In the genomic region with DNA sequence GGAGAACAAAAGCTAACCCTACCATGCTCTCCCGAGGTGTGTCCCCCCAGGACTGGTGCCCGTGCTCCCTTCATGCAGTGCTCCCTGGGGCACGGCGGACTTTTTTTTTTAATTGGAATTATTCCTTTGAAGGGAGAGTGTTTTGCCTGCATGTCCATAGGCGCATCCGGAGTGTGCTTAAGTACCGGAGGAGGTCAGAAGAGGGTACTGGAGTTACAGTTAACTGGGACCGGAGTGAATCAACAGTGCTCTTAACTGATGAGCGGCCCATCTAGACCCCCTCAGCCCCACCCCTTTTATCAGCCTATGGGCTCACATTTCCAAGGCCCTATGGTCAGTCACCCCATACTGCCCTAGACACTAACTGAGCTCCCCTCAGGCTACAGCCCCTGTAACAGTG, we compare ENCODE assay signal across 9 mouse cellular contexts. TPM values are rescaled to one million over a fixed set of nuclear protein-coding genes. Genes with fewer than 3 reads are reported as not detected.
DNase-seq lines count a peak whose midpoint lies in the region; ATAC-seq and TF ChIP-seq lines count a peak whose summit lies in the region.
"Had no signal": no experiment of that assay in that cellular context is flagged by ENCODE, and none has a peak within 500 bp of the region (broad histone marks: within the 10 kb centered on the region; RNA-seq: fewer than 3 reads in every experiment).

No protein-coding gene starts in this region.

- H3K4me3 ChIP-seq in heart, embryonic 16.5 days (ENCODE audit: low read length), result peak overlapping the region; percentile 23
- no peak overlapping the region for H3K4me3 ChIP-seq in thymus, adult 2 months (ENCODE audit: control insufficient read depth, insufficient read depth, low read length)
- no peak overlapping the region for H3K4me3 ChIP-seq in liver, embryonic 13.5 days (replicated peaks)

- no peaks in the 10 kb centered on the region for H3K27me3 ChIP-seq in heart, embryonic 16.5 days (ENCODE audit: control insufficient read depth, insufficient read depth, low read length)
- H3K27me3 ChIP-seq in thymus, adult 2 months (ENCODE audit: control insufficient read depth, insufficient read depth, low read length), result no peaks in the 10 kb centered on the region
- no peaks in the 10 kb centered on the region for H3K27me3 ChIP-seq in liver, embryonic 13.5 days

- no peaks in the 10 kb centered on the region for H3K9me3 ChIP-seq in heart, embryonic 16.5 days (replicated peaks; ENCODE audit: control insufficient read depth, low read length)
- no peaks in the 10 kb centered on the region for H3K9me3 ChIP-seq in liver, embryonic 13.5 days (replicated peaks)
- H3K9me3 ChIP-seq: G1E had no signal

- 50% methylated on average over 9 of the region's 9 CpGs for WGBS in heart, embryonic 16.5 days
- 84% methylated on average over 9 of the region's 9 CpGs for WGBS in thymus, adult 2 months
- WGBS in liver, embryonic 13.5 days (ENCODE audit: insufficient replicate concordance), result 79% methylated on average over 9 of the region's 9 CpGs

- no peak for DNase-seq in heart, adult 11 months
- no peak for DNase-seq in thymus, adult 2 months
- no peak for DNase-seq in thymus, adult 18-20 months
- no peak for DNase-seq in liver, embryonic 13.5 days
- DNase-seq in adipocyte (ENCODE audit: low spot score), result no peak
- no peak for DNase-seq in layer of hippocampus, postnatal 10 days (ENCODE audit: low spot score in 2 of 2)
- DNase-seq in layer of hippocampus, adult 18-20 months (ENCODE audit: low spot score in 2 of 2), result no peak

- H3K9ac ChIP-seq in heart, embryonic 16.5 days (ENCODE audit: low read length), result peak overlapping the region; percentile 41
- no peak overlapping the region for H3K9ac ChIP-seq in liver, embryonic 13.5 days

- TF ChIP-seq POLR2A in thymus, adult 2 months (IDR thresholded peaks at IDR 0.05; ENCODE audit: control insufficient read depth, extremely low read depth, insufficient read depth, low read length, poor library complexity), result no peak

- peak overlapping the region; percentile 64 for H3K27ac ChIP-seq in heart, embryonic 16.5 days (ENCODE audit: low read length)
- 0 out of 2 replicates have a peak overlapping the region, but pooled peaks have one; percentile 17 for H3K27ac ChIP-seq in thymus, adult 2 months (ENCODE audit: control insufficient read depth, insufficient read depth, low read length)
- H3K27ac ChIP-seq in liver, embryonic 13.5 days, result peak overlapping the region; percentile 48

- H3K4me1 ChIP-seq in heart, embryonic 16.5 days (ENCODE audit: control insufficient read depth, insufficient read depth, low read length), result peaks cover 54% of the 10 kb centered on the region
- H3K4me1 ChIP-seq in thymus, adult 2 months (replicated peaks; ENCODE audit: control insufficient read depth, insufficient read depth, low read length), result peaks cover 40% of the 10 kb centered on the region
- H3K4me1 ChIP-seq in liver, embryonic 13.5 days (replicated peaks), result peaks cover 58% of the 10 kb centered on the region

- no peak for TF ChIP-seq CTCF in thymus, adult 2 months (IDR thresholded peaks at IDR 0.05; ENCODE audit: borderline replicate concordance, control insufficient read depth, extremely low read depth, insufficient read depth, low read length, poor library complexity)

- H3K36me3 ChIP-seq in heart, embryonic 16.5 days (ENCODE audit: control insufficient read depth, insufficient read depth), result no peaks in the 10 kb centered on the region
- H3K36me3 ChIP-seq in thymus, adult 2 months (ENCODE audit: control insufficient read depth, insufficient read depth, low read length), result no peaks in the 10 kb centered on the region
- peaks cover 8% of the 10 kb centered on the region; the same call in 1 of the 2 replicates for H3K36me3 ChIP-seq in liver, embryonic 13.5 days

- peak overlapping the region; percentile 62 for H3K4me2 ChIP-seq in heart, embryonic 16.5 days (ENCODE audit: low read depth, low read length)
- peak overlapping the region; percentile 25 for H3K4me2 ChIP-seq in liver, embryonic 13.5 days

- 0 out of 2 replicates have a peak, but pooled peaks have one; percentile 18 for ATAC-seq in heart, embryonic 16.5 days (replicated peaks; ENCODE audit: extremely low read depth, insufficient read depth, low FRiP score)
- 0 out of 2 replicates have a peak, but pooled peaks have one; percentile 11 for ATAC-seq in liver, embryonic 13.5 days (ENCODE audit: low read depth)

RNA-seq across cellular contexts. Expression of a gene that starts 19.9 kb away (rescaled TPM):
- 11.7 and 12.9 TPM in 2 replicates for polyA plus RNA-seq in heart, embryonic 16.5 days (2015; fragmentation: Nextera tagmentation; extraction: Ambion mirVana)
- 47.2 and 54.9 TPM in 2 replicates for polyA plus RNA-seq in thymus, adult 2 months (2012; rRNA removed)
- polyA plus RNA-seq in liver, embryonic 13.5 days (2015; fragmentation: Nextera tagmentation; extraction: Ambion mirVana), result 11.1 and 14.5 TPM in 2 replicates
- total RNA-seq in layer of hippocampus, postnatal 10 days (2021), result 10 to 100 TPM; 21.2 to 25.6 TPM
- 10 to 100 TPM in 1 of 2 experiments, 1 to 10 TPM in 1; 9.4 to 10.1 TPM for total RNA-seq in layer of hippocampus, adult 18-20 months (2021)
